Mouse (Mus musculus) testis, postnatal 10 days (tissue): ENCODE measurements around the gene Atg16l2.

ENCODE experiments used
- DNase-seq: peaks from one replicate; pipeline ENCODE4 v3.0.0; 2021; ENCODE audit warnings: low spot score

The Atg16l2 gene

DNA sequence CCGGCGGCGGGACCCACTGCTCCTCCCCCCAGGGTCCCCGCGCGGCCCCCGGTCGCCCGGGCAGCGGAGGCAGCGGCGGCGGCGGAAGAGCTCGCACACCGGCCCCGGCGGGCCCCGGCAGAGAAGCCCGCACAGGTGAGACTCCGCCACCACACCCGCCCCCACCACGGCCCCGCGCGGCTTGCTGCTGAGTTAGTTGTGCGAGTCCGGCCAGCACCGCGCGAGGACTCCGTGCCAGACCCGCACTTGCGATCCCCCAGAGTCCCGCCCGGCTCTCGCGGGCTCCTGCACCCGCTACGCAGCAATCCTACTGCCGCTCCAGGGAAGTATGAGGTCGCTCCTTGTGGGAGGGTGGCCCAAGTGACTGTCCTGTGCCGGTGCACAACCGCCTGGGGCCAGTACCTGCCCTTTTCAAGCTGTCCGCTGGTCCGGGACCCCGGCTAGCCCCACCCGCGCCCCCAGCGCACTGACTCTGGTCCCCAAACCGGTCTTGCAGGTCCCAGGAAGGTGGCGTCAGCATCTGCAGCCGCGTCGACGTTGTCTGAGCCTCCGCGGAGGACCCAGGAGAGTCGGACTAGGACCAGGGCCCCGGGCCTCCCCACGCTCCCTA, 19.3 kb upstream of the Atg16l2 start:
- DNase-seq, result peak; percentile 67

DNA sequence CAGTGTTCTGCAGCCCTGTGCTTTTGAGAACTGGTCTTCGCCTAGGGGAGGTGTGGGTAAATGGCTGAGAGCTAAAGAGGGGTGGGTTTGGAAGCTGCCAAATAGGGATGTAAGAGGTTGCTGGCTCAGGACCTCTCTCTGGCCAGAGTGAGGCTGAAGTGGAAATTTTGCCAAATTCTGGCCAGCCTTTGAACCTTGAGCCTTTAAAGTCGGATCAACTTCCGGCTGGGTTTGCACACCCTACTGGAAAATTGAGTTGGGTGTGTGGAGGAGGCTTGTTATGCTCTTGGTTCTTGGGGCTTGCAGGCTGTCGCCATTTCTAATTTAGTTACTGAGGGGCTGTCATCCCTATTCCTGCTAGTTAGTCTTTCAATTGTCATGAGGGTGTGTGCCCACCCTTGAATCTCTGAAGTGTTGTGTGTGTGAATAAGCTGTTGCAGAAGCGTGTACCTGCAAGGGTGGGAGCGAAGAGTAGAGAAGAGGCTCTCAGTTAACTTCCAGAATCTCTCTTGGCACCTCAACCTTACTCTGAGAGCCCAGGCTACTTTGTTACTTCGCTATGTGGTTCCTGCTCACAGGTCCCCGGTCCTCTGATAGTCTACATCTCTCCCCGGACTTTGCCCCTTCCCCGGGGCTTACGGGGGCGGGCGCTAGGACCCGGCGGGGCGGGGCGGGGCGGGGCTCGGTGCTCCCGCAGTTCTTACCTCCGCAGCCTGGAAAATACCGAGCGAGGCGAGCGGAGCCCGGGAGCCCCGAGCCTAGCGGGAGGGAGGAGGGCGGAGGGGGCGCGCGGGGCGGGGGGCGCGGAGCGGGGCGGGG, 18.6 kb upstream of the Atg16l2 start:
- DNase-seq, result peak; percentile 58

DNA sequence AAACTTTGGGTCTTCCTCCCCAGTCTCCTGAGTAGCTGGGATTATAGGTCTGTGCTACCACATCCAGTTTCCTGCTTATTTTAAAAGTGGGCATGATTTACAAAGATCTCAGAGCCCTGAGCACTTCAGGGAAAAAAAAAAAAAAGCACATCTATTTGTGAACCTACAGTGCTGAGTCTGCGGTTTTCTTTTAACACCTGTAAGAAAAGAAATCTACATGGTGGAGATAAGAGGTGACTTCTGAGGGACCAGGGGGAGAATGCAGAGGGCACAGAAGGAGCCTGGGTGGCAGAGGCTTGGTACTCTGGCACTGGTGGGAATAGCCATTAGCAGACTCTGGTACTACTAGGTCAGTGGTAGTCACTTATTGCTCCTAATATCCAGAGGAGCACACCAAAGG, 17.7 kb upstream of the Atg16l2 start:
- no peak for DNase-seq

DNA sequence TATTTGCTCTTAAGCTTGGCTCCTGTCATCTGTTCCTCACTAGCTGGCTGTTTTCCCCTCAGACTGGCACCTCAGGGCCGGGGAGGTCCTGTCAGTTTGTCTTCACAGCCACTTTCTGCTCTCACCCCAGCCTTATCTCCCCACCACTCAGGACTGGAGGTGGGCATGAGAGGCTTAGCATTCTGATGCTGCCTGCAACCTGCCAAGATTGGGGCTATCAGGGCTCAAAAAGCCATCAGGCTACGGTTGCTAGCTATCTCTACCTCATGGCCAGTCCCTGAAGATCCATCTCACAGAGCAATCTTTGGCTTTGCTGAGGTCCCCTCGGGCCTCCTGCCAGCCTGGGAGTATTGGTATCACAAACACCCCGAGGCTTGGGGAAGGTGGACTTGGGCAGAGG, 16.8 kb upstream of the Atg16l2 start:
- no peak for DNase-seq

DNA sequence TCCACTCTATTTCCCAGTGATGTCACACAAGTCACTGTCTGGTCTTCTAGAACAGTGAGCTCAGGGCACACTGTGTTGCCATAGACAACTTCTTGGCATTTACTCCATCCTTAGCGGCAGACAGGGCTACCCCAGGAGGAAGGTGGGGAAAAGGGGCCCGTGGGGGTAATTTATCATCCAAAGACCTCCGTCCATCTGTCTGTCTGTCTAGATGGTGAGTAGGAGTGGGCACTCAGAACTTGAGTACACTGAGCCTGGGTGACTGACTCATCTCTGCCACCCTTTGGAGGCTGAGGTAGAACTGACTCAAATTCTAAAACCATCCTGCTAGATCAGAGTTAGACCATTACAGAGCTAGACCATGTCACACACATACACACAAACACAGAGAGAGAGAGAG, 15.0 kb upstream of the Atg16l2 start, which contains the start of gene Stard10:
Gene Stard10 (plus strand): TSS at position 73 of the 400 bp plus-strand sequence.
- DNase-seq, result no peak

DNA sequence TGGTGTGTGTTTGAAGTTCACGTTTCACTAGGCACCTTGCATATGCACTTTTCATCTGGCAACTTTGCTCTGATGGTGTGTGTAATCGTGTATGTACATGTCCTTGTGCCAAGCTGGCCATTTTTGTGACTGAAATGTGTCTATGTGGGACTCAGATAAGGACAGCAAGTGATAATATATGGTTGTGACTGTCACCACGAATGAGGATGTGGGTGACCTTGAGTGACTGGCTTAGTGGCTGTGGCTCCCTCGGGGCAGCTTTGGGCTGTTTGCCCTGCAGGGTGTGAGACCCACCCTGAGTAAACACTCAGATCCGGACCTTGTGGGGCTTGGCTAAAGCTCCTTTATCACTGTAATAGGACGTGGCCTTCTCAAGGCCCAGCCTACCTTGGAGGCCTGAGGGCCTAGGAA, 14.5 kb upstream of the Atg16l2 start:
- DNase-seq, result no peak

DNA sequence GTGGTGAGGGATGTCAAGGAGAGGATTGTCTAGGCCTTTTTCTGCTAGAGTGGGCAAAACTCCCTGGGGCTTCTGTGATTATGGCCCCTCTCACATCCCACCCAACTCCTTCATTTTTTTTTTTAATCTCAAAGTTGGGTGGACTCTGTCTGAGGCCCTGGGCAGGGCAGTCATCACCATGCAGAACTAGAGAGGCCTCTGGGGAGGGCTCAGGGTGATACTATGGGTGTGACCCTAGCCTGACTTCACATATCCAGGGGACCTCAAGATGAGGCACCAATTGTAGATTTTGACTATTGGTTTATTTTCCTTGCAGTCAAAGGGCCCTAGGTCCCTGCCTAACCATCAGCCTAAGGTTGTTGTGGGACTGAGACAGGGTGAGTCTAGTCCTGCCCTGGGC, 13.6 kb upstream of the Atg16l2 start:
- DNase-seq, result no peak

DNA sequence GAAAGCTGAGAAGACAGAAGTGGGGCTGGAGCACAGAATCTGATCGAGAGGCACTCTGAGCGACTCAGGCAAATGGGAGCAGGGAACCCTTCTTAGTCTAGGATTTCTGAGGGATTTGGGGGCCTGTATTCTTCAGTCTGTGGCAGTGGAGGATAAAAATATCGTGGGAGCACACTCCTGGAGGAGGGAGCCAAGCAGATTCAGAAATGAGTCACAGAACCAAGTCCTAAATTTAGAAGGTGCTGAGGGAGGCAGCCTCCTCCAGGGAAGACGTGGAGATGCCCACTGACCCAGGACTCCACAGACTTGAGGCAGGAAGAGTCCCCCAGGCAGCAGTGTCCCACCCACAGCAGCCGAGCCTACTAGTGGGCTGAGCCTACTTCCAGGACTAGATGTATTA, 12.3 kb upstream of the Atg16l2 start:
- DNase-seq, result no peak

DNA sequence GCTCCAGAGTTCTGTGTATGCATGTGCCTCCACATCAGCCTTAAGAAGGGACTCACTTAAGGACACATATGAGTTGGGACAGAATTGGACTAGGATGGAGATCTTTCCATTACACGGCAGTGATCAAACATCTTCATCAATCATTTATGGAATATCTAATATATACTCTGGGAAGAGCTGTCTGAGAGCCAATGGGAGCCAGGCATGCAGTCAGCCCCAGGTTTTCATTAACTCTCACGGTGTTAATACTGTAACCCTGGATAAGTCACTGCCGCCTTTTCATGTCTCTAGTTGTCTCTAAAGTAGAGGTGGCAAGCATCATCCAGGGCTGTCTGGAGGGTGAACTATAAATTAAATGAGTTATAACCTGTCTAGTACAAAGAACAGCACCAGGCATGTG, 11.0 kb upstream of the Atg16l2 start:
- no peak for DNase-seq

DNA sequence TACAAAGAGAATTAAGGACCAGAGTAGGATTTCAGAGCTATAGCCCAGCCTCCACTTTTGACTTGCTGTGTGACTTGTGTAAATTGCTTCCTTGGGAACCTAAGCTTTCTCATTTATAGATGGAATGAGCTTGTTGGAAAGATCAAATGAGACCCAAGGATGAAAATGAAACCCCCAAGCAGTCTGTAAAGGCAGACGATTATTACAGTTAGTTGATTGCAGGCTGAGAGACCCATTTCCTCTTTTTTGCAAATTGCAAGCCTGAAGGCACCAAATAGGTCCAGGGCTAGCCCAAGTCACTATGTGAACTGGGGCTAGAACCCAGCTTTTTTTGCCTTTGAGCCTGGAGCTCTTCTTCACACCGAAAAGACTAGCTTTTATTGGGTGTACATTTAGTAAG, 9.0 kb upstream of the Atg16l2 start:
- DNase-seq, result no peak

DNA sequence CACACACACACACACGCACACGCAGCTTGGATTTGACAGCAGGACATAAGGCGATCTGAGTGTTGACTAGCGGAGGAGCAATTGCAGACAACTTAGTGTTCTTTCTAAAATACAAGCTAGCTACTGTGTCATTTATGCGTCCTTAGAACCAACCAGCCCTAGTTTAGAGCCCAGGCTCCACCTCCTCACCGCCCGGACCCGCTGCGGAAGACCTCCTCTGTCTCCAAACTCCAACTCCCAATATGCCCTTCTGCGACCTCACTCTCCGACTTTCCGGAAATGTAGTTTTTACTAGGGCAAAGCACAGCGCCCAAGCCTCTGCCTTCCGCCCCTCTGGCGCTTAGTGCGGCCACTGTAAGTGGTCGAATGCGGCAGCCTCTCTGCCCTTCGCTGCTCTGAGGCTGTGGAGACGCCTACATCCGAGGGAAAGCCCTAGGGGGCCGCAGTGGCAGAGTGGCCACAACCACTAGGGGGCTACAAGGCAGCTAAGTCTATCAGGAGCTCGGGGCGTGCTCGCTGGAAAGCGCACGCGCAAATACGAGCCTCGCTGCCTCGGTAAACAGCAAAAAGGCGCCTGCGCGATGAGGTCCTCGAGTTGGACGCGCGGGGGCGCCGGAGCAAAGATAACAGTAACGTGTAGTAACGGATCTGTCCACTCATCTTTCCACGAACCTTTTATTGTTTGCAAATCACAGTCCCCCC, 8.4 kb upstream of the Atg16l2 start:
- DNase-seq, result peak; percentile 96

DNA sequence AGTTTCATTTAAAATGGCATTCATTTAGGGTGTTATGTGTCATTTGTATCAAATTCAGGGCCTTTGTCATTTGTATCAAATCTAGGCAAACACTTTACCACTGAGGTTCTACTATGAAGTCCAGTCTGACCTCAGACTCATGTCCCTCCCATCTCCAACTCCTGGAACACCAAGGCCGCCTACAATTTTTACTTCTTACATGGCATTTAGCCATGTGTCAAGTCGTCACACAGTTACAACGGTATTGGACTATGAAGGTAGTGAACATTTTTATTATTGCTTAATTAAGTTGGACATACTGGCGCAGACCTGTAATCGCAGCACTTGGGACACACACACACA, 7.9 kb upstream of the Atg16l2 start:
- no peak for DNase-seq

DNA sequence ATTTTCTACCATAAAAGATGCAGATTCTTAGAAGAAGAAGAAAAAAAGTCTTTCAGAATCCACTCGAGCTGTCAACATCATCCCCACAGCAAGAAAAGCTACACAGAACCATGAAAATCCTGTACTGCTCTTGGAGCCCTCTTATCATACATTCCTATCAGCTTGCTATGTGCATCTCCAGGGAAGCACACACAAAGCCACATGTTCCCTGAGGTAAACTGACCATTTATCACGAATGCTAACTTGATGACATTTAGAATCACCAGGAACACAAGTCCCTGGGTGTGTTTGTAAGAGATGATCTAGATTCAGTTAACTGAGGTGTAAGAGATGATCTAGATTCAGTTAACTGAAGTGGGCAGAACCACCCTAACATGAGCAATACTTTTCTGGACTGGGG, 4.8 kb upstream of the Atg16l2 start:
- DNase-seq, result no peak

DNA sequence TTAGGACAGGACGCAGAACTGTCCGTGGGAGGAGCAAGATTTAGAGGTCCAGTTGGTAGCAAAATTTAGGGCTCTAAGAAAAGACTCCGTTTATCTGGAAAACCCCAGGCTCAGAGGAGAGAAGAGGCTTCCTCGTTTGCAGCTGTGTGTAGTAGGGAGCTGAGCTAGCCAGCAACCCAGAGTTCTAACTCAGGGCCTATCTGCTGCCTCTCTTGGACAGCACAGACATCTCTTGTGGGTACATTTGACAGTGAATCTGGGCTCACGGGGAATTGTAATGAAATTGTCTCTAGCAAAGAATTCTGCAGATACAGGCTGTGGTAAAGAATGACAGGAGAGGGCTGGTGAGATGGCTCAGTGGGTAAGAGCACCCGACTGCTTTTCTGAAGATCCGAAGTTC, 640 bp upstream of the Atg16l2 start:
- no peak for DNase-seq

DNA sequence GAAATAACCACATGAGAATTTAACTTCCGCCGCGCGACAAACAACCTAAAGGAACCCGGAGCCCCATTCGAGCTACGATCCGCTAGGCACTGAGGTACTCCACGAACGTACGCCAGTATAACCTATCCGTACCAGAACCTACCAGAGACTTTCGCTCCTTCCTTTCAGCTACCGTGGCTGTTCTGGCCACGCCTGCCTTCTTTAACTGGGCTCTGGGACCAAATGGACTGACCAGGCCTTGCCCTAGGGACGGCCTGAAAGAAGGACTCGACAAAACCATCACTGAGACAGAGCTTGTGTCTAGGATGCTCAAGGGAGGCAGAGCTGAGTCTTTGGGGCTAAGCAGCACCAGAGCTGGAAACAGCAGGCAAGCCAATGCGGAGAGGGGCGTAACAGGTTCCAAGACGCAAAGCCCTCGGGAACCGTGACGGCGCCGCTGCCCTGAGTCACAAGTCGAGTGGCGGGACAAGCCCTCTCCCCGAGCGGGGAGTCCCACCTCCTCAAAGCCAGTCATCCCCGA, 630 bp downstream of the Atg16l2 start:
- DNase-seq, result no peak

DNA sequence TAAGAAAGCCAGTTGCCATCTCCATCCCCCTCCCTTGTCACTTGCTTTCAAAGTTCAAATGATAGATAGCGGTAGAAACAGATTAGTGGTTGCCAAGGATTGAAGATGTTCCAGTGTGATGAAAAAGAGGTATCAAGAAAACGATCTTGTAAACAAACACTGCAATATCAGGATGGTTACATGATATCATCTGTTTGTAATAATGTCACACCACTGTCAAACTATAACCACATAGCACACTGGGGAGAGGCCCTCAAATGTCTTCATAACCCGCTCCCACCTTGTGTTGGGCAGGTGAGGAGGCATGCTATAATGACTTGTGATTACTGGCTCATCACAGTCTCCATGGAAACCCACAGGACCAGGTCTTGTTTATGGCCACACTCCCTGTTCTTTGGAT, 3.7 kb downstream of the Atg16l2 start:
- no peak for DNase-seq

DNA sequence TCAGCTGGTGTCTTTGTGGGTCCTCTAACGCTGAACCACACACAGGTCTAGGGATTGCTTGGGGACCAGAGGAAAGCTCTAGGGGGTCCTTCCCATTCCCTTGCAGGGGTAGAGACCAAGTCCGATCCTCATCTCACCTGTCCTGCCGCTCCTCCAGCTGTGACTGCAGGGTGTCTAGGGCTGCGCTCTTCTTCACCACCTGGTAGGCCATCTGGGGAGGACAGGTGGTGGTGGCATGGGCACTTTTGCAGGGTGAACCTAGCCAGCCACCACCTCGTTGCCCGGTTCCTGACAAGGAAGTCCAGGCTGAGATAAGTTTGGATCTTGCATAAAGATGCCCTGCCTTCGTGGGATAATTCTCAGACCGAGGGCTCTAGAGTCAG, 5.0 kb downstream of the Atg16l2 start:
- DNase-seq, result no peak

DNA sequence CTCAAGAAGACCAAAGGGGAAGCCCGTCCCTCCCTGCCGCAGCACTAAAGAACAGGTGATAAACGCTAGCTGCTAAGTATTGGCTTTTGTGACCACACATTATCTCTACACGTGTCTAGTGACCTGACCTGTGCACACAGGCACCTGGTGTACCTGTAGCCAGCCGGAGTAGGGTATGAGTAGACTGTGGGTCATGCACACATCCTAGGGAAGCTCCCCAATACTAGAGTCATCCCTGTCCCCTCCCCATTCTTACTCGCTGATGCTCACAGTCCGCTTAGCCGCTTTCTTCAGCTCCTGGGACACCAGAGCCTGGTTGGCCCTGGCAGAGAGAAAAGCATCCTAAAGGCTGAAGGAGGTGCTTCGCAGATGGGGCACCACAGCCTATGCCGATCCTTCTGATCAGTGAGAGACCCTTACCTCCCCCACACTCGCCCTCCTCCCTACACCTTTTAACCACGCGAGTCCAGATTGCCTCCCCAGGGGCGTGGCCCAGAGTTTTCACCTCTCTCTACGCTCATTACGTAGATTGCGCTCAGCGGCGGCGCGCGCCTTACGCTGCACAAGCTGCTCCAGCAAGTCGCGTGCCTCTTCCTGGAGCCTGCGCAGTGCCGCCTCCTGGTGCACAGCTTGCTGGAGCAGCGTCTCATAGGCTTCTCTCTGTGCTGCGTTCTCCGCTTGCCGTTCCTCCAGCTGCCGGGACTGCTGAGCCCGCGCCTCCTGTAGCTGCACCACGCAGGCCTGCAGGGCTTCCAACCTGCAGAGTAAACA, 5.6 kb downstream of the Atg16l2 start:
- peak; percentile 86 for DNase-seq

DNA sequence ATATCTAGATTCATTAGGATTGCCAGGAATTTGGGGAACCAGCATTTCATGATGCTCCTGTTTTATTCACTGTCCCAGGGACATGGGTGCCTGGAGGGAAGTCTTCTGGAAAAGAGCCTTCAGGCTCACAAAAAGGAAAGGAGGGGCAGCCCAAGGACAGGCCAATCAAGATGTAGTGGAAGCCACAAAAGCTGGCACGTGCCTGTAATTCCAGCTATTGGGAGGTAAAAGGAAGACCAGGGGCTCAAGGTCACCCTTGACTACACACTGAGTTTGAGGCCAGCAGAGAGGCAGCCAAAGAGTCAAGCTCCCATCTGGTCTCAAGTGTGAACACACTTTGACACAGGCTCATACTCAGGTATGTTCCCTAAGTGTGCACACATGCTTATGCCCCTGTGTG, 6.6 kb downstream of the Atg16l2 start:
- DNase-seq, result no peak

DNA sequence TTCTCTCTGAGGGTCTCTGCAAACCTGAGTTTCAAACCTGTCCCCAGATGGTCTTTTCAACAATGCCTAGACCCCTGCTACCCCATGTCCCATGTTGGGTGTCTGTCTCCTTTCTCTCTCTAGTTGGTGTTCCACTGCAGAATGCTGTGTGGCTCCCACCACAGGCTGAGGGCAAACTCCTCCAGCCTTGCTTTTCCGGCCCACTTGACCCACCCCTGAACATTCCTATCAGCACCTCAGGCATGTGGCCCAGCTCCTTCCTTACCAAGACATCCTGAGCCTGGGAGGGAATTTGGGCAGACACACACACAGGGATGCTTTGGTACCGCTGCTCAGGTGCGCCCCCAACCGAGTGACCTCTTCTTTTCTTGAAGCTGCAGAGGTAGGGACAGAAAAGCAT, 8.4 kb downstream of the Atg16l2 start:
- no peak for DNase-seq

DNA sequence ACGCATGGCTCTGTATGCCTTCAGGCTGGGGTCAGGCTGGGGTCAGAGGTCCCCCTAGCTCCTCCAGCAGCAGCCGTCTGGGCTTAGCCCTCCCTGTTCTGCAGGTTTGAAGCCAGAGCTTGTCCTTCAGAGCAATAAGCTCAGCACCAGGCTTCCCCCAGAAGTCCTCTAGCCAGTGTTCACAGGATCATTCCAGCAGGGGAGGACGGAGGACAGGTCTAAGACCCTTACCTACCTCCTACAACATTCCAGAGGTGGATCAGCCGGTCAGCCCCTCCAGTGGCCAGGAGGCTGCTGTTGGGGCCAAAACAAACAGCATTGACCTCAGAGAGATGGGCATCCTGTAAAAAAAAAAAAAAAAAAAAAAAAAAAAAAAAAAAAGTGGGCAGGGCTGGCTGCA, 8.9 kb downstream of the Atg16l2 start:
- no peak for DNase-seq

DNA sequence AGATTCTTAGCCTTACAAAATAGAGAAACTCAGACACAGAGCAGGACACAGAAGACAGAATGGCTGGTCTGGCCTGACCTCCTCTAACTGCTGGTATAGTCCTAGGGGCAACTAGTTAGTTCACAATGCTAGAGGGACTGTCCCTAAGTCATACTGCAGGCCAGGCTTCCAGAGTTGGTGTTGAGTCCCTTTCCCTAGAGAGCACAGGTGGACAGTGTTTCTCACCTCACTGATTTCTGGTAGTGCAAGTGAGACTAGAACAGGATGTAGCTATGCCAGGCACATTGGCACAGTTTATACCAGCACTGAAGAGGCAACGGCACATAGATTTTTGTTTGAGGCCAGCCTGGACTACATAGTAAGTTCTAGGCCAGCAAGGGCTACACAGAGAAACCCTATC, 9.4 kb downstream of the Atg16l2 start:
- DNase-seq, result no peak
